Mouse (Mus musculus) E14TG2a.4 (cell line): ENCODE measurements around the gene Robo1.

Source experiments
- CTCF ChIP-seq: conservative IDR thresholded peaks from 2 replicates; pipeline ENCODE4 v1.5.1; 2014; ENCODE audit warnings: low read length
- POU5F1 ChIP-seq: IDR thresholded peaks from 2 replicates; pipeline ENCODE4 v1.6.1; 2014; ENCODE audit warnings: low read length, borderline replicate concordance

- TF ChIP-seq CTCF (no peak), POU5F1 (no peak)
Observed at GRCm38 (mm10) chr16:72327321-72327720, 19.2 kb downstream of the Robo1 start.
